Comparison of ENCODE assay signal across 12 mouse cellular contexts in genomic region chr2:165825261-165825900, GRCm38 (mm10).
A peak's percentile ranks its signal among the peaks of the same experiment; 100 is the strongest.
DNase-seq lines count a peak whose midpoint lies in the region; ATAC-seq and TF ChIP-seq lines count a peak whose summit lies in the region.
"Had no signal": no experiment of that assay in that cellular context is flagged by ENCODE, and none has a peak within 500 bp of the region (broad histone marks: within the 10 kb centered on the region; RNA-seq: fewer than 3 reads in every experiment).

No protein-coding gene starts in this region.

- H3K4me2 ChIP-seq in kidney, embryonic 15.5 days = no peak overlapping the region
- no peak overlapping the region for H3K4me2 ChIP-seq in hindbrain, postnatal 0 days (ENCODE audit: low read depth, low read length)
- H3K4me2 ChIP-seq: forebrain, embryonic 15.5 days; limb, embryonic 13.5 days; liver, embryonic 15.5 days had no signal

- peaks cover 98% of the 10 kb centered on the region for H3K36me3 ChIP-seq in kidney, embryonic 15.5 days
- peaks cover 64% of the 10 kb centered on the region for H3K36me3 ChIP-seq in ES-E14 (ENCODE audit: control insufficient read depth, insufficient read depth, low read length, poor library complexity, severe bottlenecking)
- peaks cover 35% of the 10 kb centered on the region for H3K36me3 ChIP-seq in hindbrain, postnatal 0 days (ENCODE audit: insufficient read depth, low read length)

- TF ChIP-seq CTCF in hindbrain, postnatal 0 days (IDR thresholded peaks at IDR 0.05; ENCODE audit: low read depth) = no peak

- peak; percentile 47 to 52 for DNase-seq in cerebellum, postnatal 14 days
- no peak for DNase-seq in cerebellum, adult 18-20 months
- DNase-seq in kidney, postnatal 14 days = no peak
- DNase-seq in ES-E14 (ENCODE audit: low read depth, low spot score) = no peak
- DNase-seq in hindbrain, postnatal 0 days (ENCODE audit: low spot score) = no peak
- DNase-seq in urinary bladder, postnatal 4 days (ENCODE audit: low spot score in 2 of 2) = no peak
- no peak for DNase-seq in ovary, postnatal 10 days (ENCODE audit: low spot score)

- no peaks in the 10 kb centered on the region for H3K27me3 ChIP-seq in kidney, embryonic 15.5 days
- no peaks in the 10 kb centered on the region for H3K27me3 ChIP-seq in hindbrain, postnatal 0 days (ENCODE audit: insufficient read depth, low read length)
- H3K27me3 ChIP-seq: forebrain, embryonic 15.5 days; limb, embryonic 13.5 days; liver, embryonic 15.5 days; Patski had no signal

- WGBS in kidney, embryonic 15.5 days = 82% methylated on average over 17 of the region's 17 CpGs
- WGBS in hindbrain, postnatal 0 days = 82% methylated on average over 17 of the region's 17 CpGs

- no peak overlapping the region for H3K9ac ChIP-seq in kidney, embryonic 15.5 days
- no peak overlapping the region for H3K9ac ChIP-seq in ES-E14 (ENCODE audit: insufficient read depth, low read depth, low read length, poor library complexity, severe bottlenecking)
- no peak overlapping the region for H3K9ac ChIP-seq in hindbrain, postnatal 0 days (replicated peaks; ENCODE audit: low read length)
- H3K9ac ChIP-seq: forebrain, embryonic 15.5 days; limb, embryonic 13.5 days; liver, embryonic 15.5 days had no signal

- peak overlapping the region; percentile 71; the same call in 1 of the 2 replicates for H3K27ac ChIP-seq in kidney, embryonic 15.5 days
- peak overlapping the region; percentile 13; the same call in 1 of the 2 replicates for H3K27ac ChIP-seq in ES-E14 (ENCODE audit: insufficient read depth, low read depth, low read length, poor library complexity, severe bottlenecking)
- H3K27ac ChIP-seq in hindbrain, postnatal 0 days = peak overlapping the region; percentile 36; the same call in 1 of the 2 replicates
- H3K27ac ChIP-seq: forebrain, embryonic 15.5 days; limb, embryonic 13.5 days; liver, embryonic 15.5 days had no signal

- H3K4me3 ChIP-seq in kidney, embryonic 15.5 days (replicated peaks) = no peak overlapping the region
- no peak overlapping the region for H3K4me3 ChIP-seq in ES-E14 (ENCODE audit: insufficient read depth in 1 of 2, low read depth in 1 of 2, low read length in 2 of 2, poor library complexity in 1 of 2, severe bottlenecking in 1 of 2)
- H3K4me3 ChIP-seq in hindbrain, postnatal 0 days (ENCODE audit: low read length) = no peak overlapping the region
- H3K4me3 ChIP-seq: forebrain, embryonic 15.5 days; limb, embryonic 13.5 days; liver, embryonic 15.5 days had no signal

- ATAC-seq in kidney, embryonic 15.5 days (replicated peaks; ENCODE audit: low FRiP score) = peak; percentile 10; the same call in 1 of the 2 replicates
- ATAC-seq in hindbrain, postnatal 0 days = 0 out of 2 replicates have a peak, but pooled peaks have one; percentile 4

- in situ Hi-C loops in ES-E14 (cut with MboI; ENCODE audit: low sequenced_read_pairs in 2 of 2, unreplicated experiment in 2 of 2) = loop anchor here in 1 of 2 experiments (10.0 kb wide), 1 partner anchor 79 kb away; no protein-coding TSS in a partner anchor

- H3K4me1 ChIP-seq in kidney, embryonic 15.5 days = peaks cover 23% of the 10 kb centered on the region
- peaks cover 5 to 32% of the 10 kb centered on the region in 2 experiments; a peak in 2 of 4 replicates for H3K4me1 ChIP-seq in ES-E14 (ENCODE audit: control insufficient read depth in 2 of 2, insufficient read depth in 2 of 2, low read length in 2 of 2, poor library complexity in 1 of 2)
- H3K4me1 ChIP-seq in hindbrain, postnatal 0 days (ENCODE audit: insufficient read depth, low read length) = peaks cover 5% of the 10 kb centered on the region; the same call in 1 of the 2 replicates
- H3K4me1 ChIP-seq: liver, embryonic 15.5 days had no signal

- no peaks in the 10 kb centered on the region for H3K9me3 ChIP-seq in kidney, embryonic 15.5 days (replicated peaks)
- no peaks in the 10 kb centered on the region for H3K9me3 ChIP-seq in ES-E14 (ENCODE audit: control insufficient read depth, insufficient read depth, low read depth, low read length)
- H3K9me3 ChIP-seq in hindbrain, postnatal 0 days (ENCODE audit: low read length) = no peaks in the 10 kb centered on the region
- H3K9me3 ChIP-seq: forebrain, embryonic 15.5 days; limb, embryonic 13.5 days; liver, embryonic 15.5 days had no signal

TF ChIP-seq in ES-E14, 5 proteins besides CTCF, POLR2A, EP300 and RAD21:
- TF ChIP-seq ZNF384 (IDR thresholded peaks at IDR 0.05; ENCODE audit: low read depth, low read length) (no peak), CHD2 (IDR thresholded peaks at IDR 0.05; ENCODE audit: low read depth, low read length) (no peak), HCFC1 (IDR thresholded peaks at IDR 0.05; ENCODE audit: borderline replicate concordance, insufficient read depth, low read length) (no peak), ZC3H11A (IDR thresholded peaks at IDR 0.05; ENCODE audit: borderline replicate concordance, low read depth, low read length) (no peak), MAFK (IDR thresholded peaks at IDR 0.05; ENCODE audit: insufficient read depth, low read depth, low read length) (no peak)
TF ChIP-seq in ES-E14: peak in this region for 0.

Comparison
In these comparisons a context has a peak if more than half of its experiments do, and no peak if none do; other contexts are left out.
1. DNase-seq: peak in cerebellum, postnatal 14 days (2 of 2); none in cerebellum, adult 18-20 months (0 of 2), kidney, postnatal 14 days (single experiment), ES-E14 (single experiment), hindbrain, postnatal 0 days (single experiment), urinary bladder, postnatal 4 days (0 of 2) and ovary, postnatal 10 days (single experiment).
2. H3K27ac ChIP-seq: peak in every context shown above with its lines; median percentile 71 in kidney, embryonic 15.5 days; 36 in hindbrain, postnatal 0 days; 13 in ES-E14.